ENCODE assay signal across 9 mouse cellular contexts in the genomic region with DNA sequence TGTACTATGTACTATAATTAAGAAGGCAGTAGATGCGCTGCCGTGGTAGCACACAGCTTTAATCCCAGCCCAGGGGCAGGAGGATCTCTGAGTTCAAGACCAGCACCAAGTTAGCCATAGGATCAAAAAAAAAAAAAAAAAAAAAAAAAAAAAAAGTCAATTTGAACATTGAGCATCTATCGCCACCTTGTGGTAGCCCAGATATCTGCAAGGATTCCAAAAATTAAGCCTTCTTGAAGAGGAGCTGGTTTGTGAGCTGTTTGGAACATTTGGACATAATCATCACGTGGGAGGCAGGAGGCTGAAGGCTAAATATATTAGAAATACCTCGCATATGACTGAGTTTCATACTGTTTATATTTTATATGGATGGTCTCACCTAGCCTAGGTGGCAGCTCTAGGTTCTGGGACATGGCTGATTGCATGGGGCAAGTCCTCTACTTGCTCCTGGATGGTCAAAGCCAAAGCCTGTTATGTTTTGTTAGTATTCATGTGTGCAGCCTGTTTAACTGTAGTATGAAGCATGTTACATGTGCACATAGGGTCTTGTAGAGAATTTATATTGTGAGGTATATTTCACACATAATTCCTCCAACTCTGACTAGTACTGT. TPM values are rescaled to one million over a fixed set of nuclear protein-coding genes. Genes with fewer than 3 reads are reported as not detected.
DNase-seq lines count a peak whose midpoint lies in the region; ATAC-seq lines count a peak whose summit lies in the region.
"Had no signal": no experiment of that assay in that cellular context is flagged by ENCODE, and none has a peak within 500 bp of the region (broad histone marks: within the 10 kb centered on the region; RNA-seq: fewer than 3 reads in every experiment).

No protein-coding gene starts in this region.

- H3K4me1 ChIP-seq in midbrain, embryonic 14.5 days (ENCODE audit: control insufficient read depth, insufficient read depth, low read length), result no peaks in the 10 kb centered on the region
- no peaks in the 10 kb centered on the region for H3K4me1 ChIP-seq in midbrain, embryonic 13.5 days (replicated peaks)
- no peaks in the 10 kb centered on the region for H3K4me1 ChIP-seq in liver, embryonic 13.5 days (replicated peaks)
- H3K4me1 ChIP-seq: heart, embryonic 13.5 days; neural tube, embryonic 13.5 days had no signal

- no peaks in the 10 kb centered on the region for H3K36me3 ChIP-seq in midbrain, embryonic 14.5 days (ENCODE audit: control insufficient read depth, insufficient read depth, low read length)
- H3K36me3 ChIP-seq in midbrain, embryonic 13.5 days, result 0 out of 2 replicates have a peak, but pooled peaks cover 5% of the 10 kb centered on the region
- no peaks in the 10 kb centered on the region for H3K36me3 ChIP-seq in liver, embryonic 13.5 days
- H3K36me3 ChIP-seq: neural tube, embryonic 13.5 days had no signal

- DNase-seq in midbrain, embryonic 14.5 days, result peak; percentile 89
- DNase-seq in ZHBTc4 (ENCODE audit: low read depth, low spot score), result peak; percentile 72
- peak; percentile 37 to 69 for DNase-seq in cerebellum, postnatal 4 days (ENCODE audit: low spot score in 2 of 2)
- peak; percentile 87 for DNase-seq in induced T-regulatory cell, adult 2 months (ENCODE audit: low read depth)
- DNase-seq in liver, embryonic 13.5 days, result peak; percentile 34
- peak; percentile 61 for DNase-seq in right cerebral cortex, postnatal 14 days

- no peak overlapping the region for H3K4me2 ChIP-seq in midbrain, embryonic 14.5 days (ENCODE audit: low read length)
- H3K4me2 ChIP-seq in midbrain, embryonic 13.5 days (replicated peaks), result no peak overlapping the region
- H3K4me2 ChIP-seq in liver, embryonic 13.5 days, result no peak overlapping the region
- H3K4me2 ChIP-seq: heart, embryonic 13.5 days; neural tube, embryonic 13.5 days had no signal

- WGBS in midbrain, embryonic 14.5 days, result 8% methylated on average over 5 of the region's 5 CpGs
- WGBS in midbrain, embryonic 13.5 days, result 5% methylated on average over 5 of the region's 5 CpGs
- 4% methylated on average over 5 of the region's 5 CpGs for WGBS in liver, embryonic 13.5 days (ENCODE audit: insufficient replicate concordance)

- no peak overlapping the region for H3K9ac ChIP-seq in midbrain, embryonic 14.5 days (replicated peaks; ENCODE audit: low read length)
- H3K9ac ChIP-seq in midbrain, embryonic 13.5 days (replicated peaks), result no peak overlapping the region
- no peak overlapping the region for H3K9ac ChIP-seq in liver, embryonic 13.5 days
- H3K9ac ChIP-seq: heart, embryonic 13.5 days; neural tube, embryonic 13.5 days had no signal

- no peak overlapping the region for H3K4me3 ChIP-seq in midbrain, embryonic 14.5 days (replicated peaks; ENCODE audit: low read depth, low read length)
- H3K4me3 ChIP-seq in midbrain, embryonic 13.5 days (replicated peaks), result no peak overlapping the region
- no peak overlapping the region for H3K4me3 ChIP-seq in liver, embryonic 13.5 days (replicated peaks)
- H3K4me3 ChIP-seq: heart, embryonic 13.5 days; neural tube, embryonic 13.5 days had no signal

- H3K27me3 ChIP-seq in midbrain, embryonic 14.5 days (ENCODE audit: control insufficient read depth, insufficient read depth, low read length), result no peaks in the 10 kb centered on the region
- no peaks in the 10 kb centered on the region for H3K27me3 ChIP-seq in midbrain, embryonic 13.5 days
- H3K27me3 ChIP-seq in liver, embryonic 13.5 days, result no peaks in the 10 kb centered on the region
- H3K27me3 ChIP-seq: heart, embryonic 13.5 days; neural tube, embryonic 13.5 days had no signal

- H3K27ac ChIP-seq in midbrain, embryonic 14.5 days (replicated peaks; ENCODE audit: low read depth, low read length), result no peak overlapping the region
- H3K27ac ChIP-seq in midbrain, embryonic 13.5 days, result no peak overlapping the region
- H3K27ac ChIP-seq in liver, embryonic 13.5 days, result no peak overlapping the region
- H3K27ac ChIP-seq: heart, embryonic 13.5 days; neural tube, embryonic 13.5 days had no signal

- no peaks in the 10 kb centered on the region for H3K9me3 ChIP-seq in midbrain, embryonic 14.5 days (ENCODE audit: control insufficient read depth, low read length)
- no peaks in the 10 kb centered on the region for H3K9me3 ChIP-seq in midbrain, embryonic 13.5 days
- H3K9me3 ChIP-seq in liver, embryonic 13.5 days (replicated peaks), result no peaks in the 10 kb centered on the region
- H3K9me3 ChIP-seq: heart, embryonic 13.5 days; neural tube, embryonic 13.5 days had no signal

- no peak for ATAC-seq in midbrain, embryonic 14.5 days (ENCODE audit: low FRiP score, low TSS enrichment)
- no peak for ATAC-seq in midbrain, embryonic 13.5 days
- ATAC-seq in liver, embryonic 13.5 days (ENCODE audit: low read depth), result no peak

RNA-seq across cellular contexts. Expression of gene Eaf1, which starts 21.6 kb away (rescaled TPM):
- 7.0 and 10.8 TPM in 2 replicates for polyA plus RNA-seq in midbrain, embryonic 14.5 days (2014; fragmentation: Nextera tagmentation; extraction: Ambion mirVana)
- polyA plus RNA-seq in midbrain, embryonic 13.5 days (2015; fragmentation: Nextera tagmentation; extraction: Ambion mirVana), result 11.6 and 12.2 TPM in 2 replicates
- polyA plus RNA-seq in liver, embryonic 13.5 days (2015; fragmentation: Nextera tagmentation; extraction: Ambion mirVana), result 24.1 and 31.7 TPM in 2 replicates

RNA-seq across cellular contexts. Expression of gene Mettl6, which starts 22.3 kb away (rescaled TPM):
- polyA plus RNA-seq in midbrain, embryonic 14.5 days (2014; fragmentation: Nextera tagmentation; extraction: Ambion mirVana), result 37.3 and 55.2 TPM in 2 replicates
- polyA plus RNA-seq in midbrain, embryonic 13.5 days (2015; fragmentation: Nextera tagmentation; extraction: Ambion mirVana), result 55.3 and 67.1 TPM in 2 replicates
- 36.5 and 43.0 TPM in 2 replicates for polyA plus RNA-seq in liver, embryonic 13.5 days (2015; fragmentation: Nextera tagmentation; extraction: Ambion mirVana)

RNA-seq across cellular contexts. Expression of gene Sh3bp5, which starts 36.7 kb away (rescaled TPM):
- polyA plus RNA-seq in midbrain, embryonic 14.5 days (2014; fragmentation: Nextera tagmentation; extraction: Ambion mirVana), result 40.0 and 82.4 TPM in 2 replicates
- polyA plus RNA-seq in midbrain, embryonic 13.5 days (2015; fragmentation: Nextera tagmentation; extraction: Ambion mirVana), result 111 and 116 TPM in 2 replicates
- 13.3 and 16.2 TPM in 2 replicates for polyA plus RNA-seq in liver, embryonic 13.5 days (2015; fragmentation: Nextera tagmentation; extraction: Ambion mirVana)

Comparison
In these comparisons a context has a peak if more than half of its experiments do, and no peak if none do; other contexts are left out.
1. DNase-seq: peak in every context shown above with its lines; median percentile 89 in midbrain, embryonic 14.5 days; 87 in induced T-regulatory cell, adult 2 months; 72 in ZHBTc4; 61 in right cerebral cortex, postnatal 14 days; 53 in cerebellum, postnatal 4 days; 34 in liver, embryonic 13.5 days.